Mouse (Mus musculus) cortical plate, adult 2 months (tissue): Measurements from ENCODE around the gene Wdr66. TPM values are rescaled to one million over a fixed set of nuclear protein-coding genes. Genes with fewer than 3 reads are reported as not detected.

ENCODE experiments used
- H3K27ac ChIP-seq: fragments of 200-500 bp; 2 replicates; pipeline ENCODE4 v1.5.1; 2012; ENCODE audit warnings: low read length, control low read depth, inconsistent platforms; ENCODE audit not compliant: insufficient read depth
- H3K4me1 ChIP-seq: fragments of 200-500 bp; 2 replicates; pipeline ENCODE4 v1.6.1; 2011; ENCODE audit warnings: low read length; ENCODE audit not compliant: control insufficient read depth, insufficient read depth
- H3K4me3 ChIP-seq: fragments of 200-500 bp; 2 replicates; pipeline ENCODE4 v1.5.1; 2011; ENCODE audit warnings: mild to moderate bottlenecking, low read length, control low read depth; ENCODE audit not compliant: insufficient read depth
- CTCF ChIP-seq: fragments of 200-500 bp; IDR thresholded peaks from 2 replicates; pipeline ENCODE4 v1.5.1; 2011; ENCODE audit warnings: mild to moderate bottlenecking, control low read depth, low read length; ENCODE audit not compliant: insufficient read depth; ENCODE audit errors: extremely low read depth
- POLR2A ChIP-seq: fragments of 200-500 bp; IDR thresholded peaks from 2 replicates; pipeline ENCODE4 v1.6.1; 2011; ENCODE audit warnings: mild to moderate bottlenecking, low read length, control low read depth; ENCODE audit not compliant: insufficient read depth; ENCODE audit errors: extremely low read depth
- polyA plus RNA-seq: library from polyadenylated mRNA; depleted of rRNA; stranded (reverse); fragments of >200 nt; gene quantifications from 2 replicates; pipeline ENCODE4 v1.2.3, GENCODE M21; 2012

Gene Wdr66
- polyA plus RNA-seq, 1 experiment: 6.7 TPM

GRCm38 (mm10) chr5:123268477-123269474, 16.9 kb downstream of the Wdr66 start:
- Histone ChIP-seq H3K4me3 (no peak overlapping the region), H3K4me1 (no peaks in the 10 kb centered on the region), H3K27ac (no peak overlapping the region)
- TF ChIP-seq CTCF: no peak

GRCm38 (mm10) chr5:123270917-123271316, 19.0 kb downstream of the Wdr66 start:
- Histone ChIP-seq H3K4me1 (no peaks in the 10 kb centered on the region), H3K4me3 (no peak overlapping the region), H3K27ac (no peak overlapping the region)
- TF ChIP-seq POLR2A: no peak
- TF ChIP-seq CTCF: no peak

DNA sequence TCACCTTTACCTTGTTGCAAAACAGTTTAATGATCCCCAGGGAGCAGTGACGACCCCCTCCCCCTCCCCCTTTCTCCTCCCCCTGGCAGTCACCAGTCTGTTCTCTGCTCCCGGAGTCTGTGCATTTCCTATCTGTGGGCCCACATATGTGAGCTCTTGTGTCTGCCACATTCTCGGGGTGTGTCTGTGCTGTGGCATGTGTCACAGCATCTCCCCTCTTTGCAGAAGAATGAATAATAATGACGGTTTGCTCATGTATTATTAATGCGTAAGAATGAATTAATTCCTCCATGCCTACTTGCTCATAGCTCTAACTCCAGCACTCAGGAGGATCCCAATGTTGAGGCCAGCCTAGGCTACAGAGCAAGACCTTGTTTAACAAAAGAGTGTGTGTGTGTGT, 21.0 kb downstream of the Wdr66 start:
- no peak overlapping the region for H3K27ac ChIP-seq
- TF ChIP-seq POLR2A: no peak
- no peak for TF ChIP-seq CTCF
- no peaks in the 10 kb centered on the region for H3K4me1 ChIP-seq

GRCm38 (mm10) chr5:123276636-123277341, 24.9 kb downstream of the Wdr66 start:
- TF ChIP-seq POLR2A (no peak), CTCF (no peak)
- no peak overlapping the region for H3K4me3 ChIP-seq
- peaks cover 1% of the 10 kb centered on the region; the same call in 1 of the 2 replicates for H3K4me1 ChIP-seq
- no peak overlapping the region for H3K27ac ChIP-seq

More for the DNA sequence above, 21.0 kb downstream of the Wdr66 start:
- H3K4me3 ChIP-seq: no peak overlapping the region

DNA sequence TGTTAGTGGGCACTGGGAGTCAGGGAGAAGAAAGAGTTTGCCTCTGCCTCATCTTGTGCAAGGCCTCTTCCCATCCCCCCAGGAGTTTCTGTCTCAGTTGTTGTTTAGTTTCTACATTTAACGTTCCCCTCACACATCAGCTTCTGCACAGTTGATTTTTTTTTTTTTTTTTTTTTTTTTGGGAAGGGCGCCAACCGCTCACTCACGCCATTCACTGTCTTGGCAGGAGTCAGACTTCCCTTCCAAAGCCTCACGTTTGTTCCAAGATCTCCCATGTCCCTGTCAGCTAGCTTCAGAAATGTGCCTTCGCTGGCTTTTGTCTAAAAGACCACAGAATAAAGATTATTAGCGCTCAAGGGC, 25.4 kb downstream of the Wdr66 start:
- H3K27ac ChIP-seq: no peak overlapping the region
- H3K4me1 ChIP-seq: peaks cover 1% of the 10 kb centered on the region; the same call in 1 of the 2 replicates
- TF ChIP-seq POLR2A: no peak
- no peak overlapping the region for H3K4me3 ChIP-seq

DNA sequence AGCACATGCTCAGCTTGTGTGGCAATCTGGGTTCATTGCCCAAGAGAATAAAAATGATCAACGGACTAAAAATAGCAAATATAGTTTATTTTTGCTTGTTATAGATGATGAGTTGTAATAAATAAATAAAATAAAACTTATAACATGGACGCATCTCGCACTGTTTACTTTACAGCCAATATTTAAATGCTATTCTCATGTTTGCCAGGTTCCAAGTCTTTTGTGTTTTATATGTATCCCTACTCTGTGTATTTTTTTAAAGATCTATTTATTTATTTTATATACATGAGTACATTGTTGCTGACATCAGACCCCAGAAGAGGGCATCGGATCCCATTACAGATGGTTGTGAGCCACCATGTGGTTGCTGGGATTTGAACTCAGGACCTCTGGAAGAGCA, 25.8 kb downstream of the Wdr66 start:
- peaks cover 1% of the 10 kb centered on the region; the same call in 1 of the 2 replicates for H3K4me1 ChIP-seq
- no peak overlapping the region for H3K4me3 ChIP-seq
- H3K27ac ChIP-seq: no peak overlapping the region
- TF ChIP-seq CTCF (no peak), POLR2A (no peak)

DNA sequence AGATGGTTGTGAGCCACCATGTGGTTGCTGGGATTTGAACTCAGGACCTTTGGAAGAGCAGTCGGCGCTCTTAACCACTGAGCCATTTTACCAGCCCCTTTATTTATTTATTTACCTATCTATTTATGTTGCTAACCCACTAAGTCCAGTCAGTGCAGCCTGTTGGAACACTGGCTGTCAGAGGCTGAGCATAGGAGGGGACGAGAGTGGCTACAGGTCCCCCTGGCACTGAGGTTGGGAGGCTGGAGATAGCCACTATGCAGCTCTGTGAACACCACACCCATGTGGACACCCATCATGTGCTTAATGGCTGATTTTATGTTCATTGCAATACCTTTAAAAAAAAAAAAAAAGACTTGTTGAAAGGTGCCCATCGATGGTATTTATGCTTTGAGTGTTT, 27.3 kb downstream of the Wdr66 start:
- Histone ChIP-seq H3K4me3 (no peak overlapping the region), H3K4me1 (peaks cover 1% of the 10 kb centered on the region; the same call in 1 of the 2 replicates), H3K27ac (no peak overlapping the region)
- TF ChIP-seq CTCF: no peak
- no peak for TF ChIP-seq POLR2A

GRCm38 (mm10) chr5:123281336-123282136, 29.6 kb downstream of the Wdr66 start:
- TF ChIP-seq CTCF (no peak), POLR2A (no peak)
- H3K4me1 ChIP-seq: peaks cover 1% of the 10 kb centered on the region; the same call in 1 of the 2 replicates
- no peak overlapping the region for H3K4me3 ChIP-seq
- no peak overlapping the region for H3K27ac ChIP-seq

DNA sequence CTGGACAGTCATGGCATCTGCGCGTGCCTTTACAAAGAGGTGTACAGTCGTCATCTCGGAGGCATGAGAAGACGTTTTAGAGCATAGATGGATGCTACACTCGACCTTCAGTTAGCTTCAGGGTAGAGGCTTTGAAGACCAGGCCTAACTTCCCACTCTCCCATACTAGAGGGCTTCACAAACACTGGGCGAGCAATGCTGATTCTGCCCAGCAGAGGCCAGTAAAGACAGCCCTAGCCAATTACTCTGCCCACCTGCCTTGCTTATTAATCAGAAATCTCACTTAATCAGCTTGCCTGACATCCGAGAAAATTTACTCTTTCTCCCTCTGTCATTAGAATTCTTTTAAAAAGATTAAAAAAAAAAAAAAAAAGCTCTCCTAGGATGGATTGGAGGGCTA, 33.3 kb downstream of the Wdr66 start:
- Histone ChIP-seq H3K27ac (no peak overlapping the region), H3K4me1 (no peaks in the 10 kb centered on the region), H3K4me3 (no peak overlapping the region)
- TF ChIP-seq POLR2A (no peak), CTCF (peak; percentile 71)
